Mouse (Mus musculus) MEL (cell line): Measurements from ENCODE around the gene Cntfr. TPM values are rescaled to one million over a fixed set of nuclear protein-coding genes. Genes with fewer than 3 reads are reported as not detected.

Experiments
- DNase-seq: peaks from one replicate; pipeline ENCODE4 v3.0.0; 2011; ENCODE audit warnings: low read depth, low spot score
- H3K27ac ChIP-seq: 2 replicates; pipeline ENCODE4 v1.5.1; 2012; ENCODE audit warnings: low read depth, mild to moderate bottlenecking, control low read depth, low read length, moderate library complexity; ENCODE audit not compliant: control insufficient read depth
- H3K27me3 ChIP-seq, 2 experiments: fragments of 150-350 bp in 1 of 2; sonication (generic) in 1 of 2; 2 replicates each; pipeline ENCODE4 v1.6.1; 2012; ENCODE audit warnings: low read length in 2 of 2, mild to moderate bottlenecking in 2 of 2, improper control_type of control experiment in 1 of 2, moderate library complexity in 1 of 2; ENCODE audit not compliant: insufficient read depth in 2 of 2, control insufficient read depth in 1 of 2
- H3K36me3 ChIP-seq, 2 experiments: 2 replicates each; pipeline ENCODE4 v1.6.1; 2012 to 2014; ENCODE audit warnings: low read length in 2 of 2, improper control_type of control experiment in 1 of 2, inconsistent platforms in 1 of 2, mild to moderate bottlenecking in 1 of 2; ENCODE audit not compliant: insufficient read depth in 2 of 2, control insufficient read depth in 1 of 2
- H3K4me1 ChIP-seq, 2 experiments: fragments of 150-350 bp in 1 of 2; sonication (generic) in 1 of 2; 2 replicates each; pipeline ENCODE4 v1.6.1; 2012; ENCODE audit warnings: low read length in 2 of 2, improper control_type of control experiment in 1 of 2, mild to moderate bottlenecking in 1 of 2; ENCODE audit not compliant: insufficient read depth in 2 of 2, control insufficient read depth in 1 of 2
- H3K4me3 ChIP-seq, 2 experiments: fragments of 150-350 bp in 1 of 2; sonication (generic) in 1 of 2; 2 replicates each; pipeline ENCODE4 v1.5.1; 2012; ENCODE audit warnings: low read depth in 2 of 2, low read length in 2 of 2, mild to moderate bottlenecking in 2 of 2, moderate library complexity in 2 of 2, control low read depth in 1 of 2, improper control_type of control experiment in 1 of 2; ENCODE audit not compliant: control insufficient read depth in 1 of 2, insufficient read depth in 1 of 2
- H3K79me2 ChIP-seq: 2 replicates; pipeline ENCODE4 v1.6.1; 2012; ENCODE audit warnings: mild to moderate bottlenecking, low read length, moderate library complexity; ENCODE audit not compliant: control insufficient read depth, poor library complexity, insufficient read depth
- H3K9ac ChIP-seq: 2 replicates; pipeline ENCODE4 v1.6.1; 2012; ENCODE audit warnings: low read depth, mild to moderate bottlenecking, control low read depth, low read length, moderate library complexity; ENCODE audit not compliant: control insufficient read depth, poor library complexity, severe bottlenecking
- H3K9me3 ChIP-seq: fragments of 150-350 bp; sonication (generic); replicated peaks from 2 replicates; pipeline ENCODE4 v1.6.1; 2012; ENCODE audit warnings: mild to moderate bottlenecking, low read length, improper control_type of control experiment, moderate library complexity; ENCODE audit not compliant: insufficient read depth
- CTCF ChIP-seq, 3 experiments: IDR thresholded peaks in 2 of 3; conservative IDR thresholded peaks in 1 of 3; 2 replicates each; pipeline ENCODE4 v1.5.1; 2011 to 2012; ENCODE audit warnings: low read length in 3 of 3, low read depth in 2 of 3, mild to moderate bottlenecking in 2 of 3, improper control_type of control experiment in 1 of 3, inconsistent platforms in 1 of 3, mixed read lengths in 1 of 3, moderate library complexity in 1 of 3; ENCODE audit not compliant: control insufficient read depth in 1 of 3, insufficient read depth in 1 of 3, poor library complexity in 1 of 3, severe bottlenecking in 1 of 3
- ETS1 ChIP-seq: IDR thresholded peaks from 2 replicates; pipeline ENCODE4 v1.6.1; 2012; ENCODE audit warnings: low read depth, mild to moderate bottlenecking, inconsistent platforms, low read length, improper control_type of control experiment, moderate library complexity
- HCFC1 ChIP-seq: IDR thresholded peaks from 2 replicates; pipeline ENCODE4 v1.6.1; 2012; ENCODE audit warnings: low read depth, mild to moderate bottlenecking, inconsistent platforms, low read length, improper control_type of control experiment, moderate library complexity
- JUND ChIP-seq: IDR thresholded peaks from 2 replicates; pipeline ENCODE4 v1.6.1; 2011; ENCODE audit warnings: low read depth, mild to moderate bottlenecking, improper control_type of control experiment, low read length
- MAFK ChIP-seq: IDR thresholded peaks from 2 replicates; pipeline ENCODE4 v1.6.1; 2011; ENCODE audit warnings: low read depth, mild to moderate bottlenecking, low read length, improper control_type of control experiment, borderline replicate concordance
- MAZ ChIP-seq: IDR thresholded peaks from 2 replicates; pipeline ENCODE4 v1.6.1; 2012; ENCODE audit warnings: low read depth, mild to moderate bottlenecking, inconsistent platforms, low read length, improper control_type of control experiment
- MEF2A ChIP-seq: IDR thresholded peaks from 2 replicates; pipeline ENCODE4 v1.6.1; 2014; ENCODE audit warnings: low read depth, mild to moderate bottlenecking, inconsistent platforms, low read length, improper control_type of control experiment; ENCODE audit not compliant: poor library complexity, insufficient replicate concordance, severe bottlenecking; ENCODE audit errors: extremely low read depth
- MXI1 ChIP-seq: IDR thresholded peaks from 2 replicates; pipeline ENCODE4 v1.6.1; 2011; ENCODE audit warnings: mild to moderate bottlenecking, low read depth, low read length, improper control_type of control experiment
- MYB ChIP-seq: IDR thresholded peaks from 2 replicates; pipeline ENCODE4 v1.6.1; 2011; ENCODE audit warnings: mild to moderate bottlenecking, low read depth, low read length, improper control_type of control experiment
- MYC ChIP-seq: IDR thresholded peaks from 2 replicates; pipeline ENCODE4 v1.6.1; 2011; ENCODE audit warnings: low read depth, mild to moderate bottlenecking, low read length, improper control_type of control experiment, moderate library complexity
- NELFE ChIP-seq: IDR thresholded peaks from 2 replicates; pipeline ENCODE4 v1.6.1; 2011; ENCODE audit warnings: low read depth, low read length, improper control_type of control experiment
- NRF1 ChIP-seq: IDR thresholded peaks from 2 replicates; pipeline ENCODE4 v1.6.1; 2014; ENCODE audit warnings: low read depth, mild to moderate bottlenecking, inconsistent platforms, low read length, improper control_type of control experiment, moderate library complexity; ENCODE audit not compliant: poor library complexity, insufficient read depth, severe bottlenecking
- POLR2AphosphoS5 ChIP-seq: IDR thresholded peaks from 2 replicates; pipeline ENCODE4 v1.6.1; 2012; ENCODE audit warnings: low read depth, borderline replicate concordance, mild to moderate bottlenecking, inconsistent platforms, low read length, moderate library complexity, mixed read lengths
- RAD21 ChIP-seq: IDR thresholded peaks from 2 replicates; pipeline ENCODE4 v1.6.1; 2011; ENCODE audit warnings: mild to moderate bottlenecking, low read depth, low read length, improper control_type of control experiment
- RCOR1 ChIP-seq: IDR thresholded peaks from 2 replicates; pipeline ENCODE4 v1.6.1; 2012; ENCODE audit warnings: low read depth, mild to moderate bottlenecking, inconsistent platforms, low read length, improper control_type of control experiment
- SIN3A ChIP-seq: IDR thresholded peaks from 2 replicates; pipeline ENCODE4 v1.6.1; 2012; ENCODE audit warnings: low read length, improper control_type of control experiment, inconsistent platforms
- SMC3 ChIP-seq: IDR thresholded peaks from 2 replicates; pipeline ENCODE4 v1.6.1; 2011; ENCODE audit warnings: low read depth, low read length, improper control_type of control experiment
- ZMIZ1 ChIP-seq: IDR thresholded peaks from 2 replicates; pipeline ENCODE4 v1.6.1; 2012; ENCODE audit warnings: low read depth, mild to moderate bottlenecking, inconsistent platforms, low read length, improper control_type of control experiment, moderate library complexity
- polyA plus RNA-seq, 2 experiments: library from polyadenylated mRNA; stranded (reverse) in 1 of 2; unstranded in 1 of 2; fragments of >175 nt in 1 of 2; fragments of >200 nt in 1 of 2; gene quantifications; 2 replicates each; pipeline versions ENCODE4 v1.2.1 to v1.2.4; 2012; ENCODE audit warnings: low replicate concordance in 2 of 2, low read depth in 1 of 2; ENCODE audit not compliant: insufficient read length in 2 of 2, insufficient read depth in 1 of 2, missing spikeins in 1 of 2
- total RNA-seq: library from RNA; depleted of rRNA; stranded (reverse); fragments of 300-350 nt; gene quantifications from 2 replicates; pipeline ENCODE4 v1.2.3, GENCODE M21; 2012

Cntfr gene
- total and polyA plus RNA-seq, 3 experiments, result not detected

DNA sequence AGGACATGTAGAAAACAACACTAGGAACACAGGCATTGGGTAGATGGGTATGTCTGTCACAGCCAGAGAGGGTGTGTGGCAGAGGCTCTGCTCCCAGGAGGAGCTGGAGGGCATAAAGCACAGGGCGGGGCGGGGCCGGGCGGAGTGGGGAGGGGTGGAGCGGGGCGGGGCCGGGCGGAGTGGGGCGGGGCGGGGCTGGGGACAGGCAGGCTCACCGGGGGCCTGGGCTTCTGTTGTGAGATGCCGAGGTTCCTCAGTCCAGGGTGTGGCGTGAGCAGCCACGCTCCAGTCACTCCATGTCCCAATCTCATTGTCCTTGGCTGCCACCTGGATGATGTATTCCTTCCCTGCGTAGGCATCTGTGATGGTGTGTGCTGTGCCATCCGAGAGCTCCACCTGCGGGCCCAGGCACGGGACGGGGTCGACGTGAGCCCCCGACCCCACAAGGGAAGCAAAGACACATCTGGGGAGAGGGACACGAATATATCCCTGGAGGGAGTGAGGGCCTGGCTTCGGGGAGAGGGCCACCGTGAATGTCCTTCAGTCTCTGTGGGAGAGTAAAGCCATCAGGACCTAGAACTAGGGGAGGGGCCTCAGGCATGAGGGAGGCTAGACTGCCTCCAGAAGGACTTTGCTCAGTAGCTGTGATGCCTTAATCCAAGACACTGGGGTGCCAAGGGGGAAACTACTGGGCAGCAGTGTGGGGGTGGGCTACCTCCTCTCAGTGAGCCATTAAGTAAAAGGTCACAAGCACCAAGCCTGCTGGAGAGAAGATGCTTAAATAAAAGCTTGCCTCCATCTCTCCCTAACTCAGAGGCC, 38.1 kb downstream of the Cntfr start:
- TF ChIP-seq JUND (no peak), HCFC1 (no peak), NELFE (no peak), ZMIZ1 (no peak), RAD21 (no peak)
- H3K36me3 ChIP-seq, result no peaks in the 10 kb centered on the region
- H3K4me1 ChIP-seq, result no peaks in the 10 kb centered on the region
- 0 out of 4 replicates have a peak, but pooled peaks cover 0 to 1% of the 10 kb centered on the region in 2 experiments for H3K27me3 ChIP-seq
- no peaks in the 10 kb centered on the region for H3K79me2 ChIP-seq
- no peak overlapping the region for H3K9ac ChIP-seq
- H3K4me3 ChIP-seq, result no peak overlapping the region
- no peak overlapping the region for H3K27ac ChIP-seq
- no peaks in the 10 kb centered on the region for H3K9me3 ChIP-seq
- no peak for DNase-seq

DNA sequence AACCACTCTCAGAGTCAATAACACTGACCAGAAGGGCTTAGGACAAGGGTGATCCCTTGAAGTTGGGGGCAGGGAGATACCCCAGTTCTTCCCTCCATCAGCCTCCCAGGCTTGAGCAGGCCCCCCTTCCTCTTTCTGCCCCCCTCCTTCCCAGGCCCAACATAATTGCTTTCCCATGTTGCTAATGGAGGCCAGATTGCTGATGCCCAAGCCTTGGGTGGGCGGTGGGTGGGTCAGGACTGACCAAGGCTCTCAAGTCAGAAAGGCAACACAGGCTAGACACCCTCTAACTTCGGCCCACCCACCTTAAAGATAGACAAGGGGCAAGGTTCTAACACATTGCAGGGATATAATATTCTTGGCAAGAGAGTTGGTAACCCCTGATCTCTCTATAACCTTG, 41.4 kb downstream of the Cntfr start:
- Histone ChIP-seq H3K9ac (no peak overlapping the region), H3K4me1 (no peaks in the 10 kb centered on the region), H3K4me3 (no peak overlapping the region)
- no peak for TF ChIP-seq NRF1
- no peak for TF ChIP-seq MYC
- no peak for TF ChIP-seq CTCF (IDR thresholded peaks at IDR 0.05 in 2 of 3, conservative IDR thresholded peaks at IDR 0.05 in 1 of 3; ENCODE audit: control insufficient read depth in 1 of 3, insufficient read depth in 1 of 3, low read depth in 2 of 3, low read length in 3 of 3, poor library complexity in 1 of 3, severe bottlenecking in 1 of 3)
- no peak for TF ChIP-seq SIN3A
- no peak for TF ChIP-seq JUND
- no peak for TF ChIP-seq MAZ
- no peak for TF ChIP-seq ETS1
- TF ChIP-seq RAD21, result no peak
- no peak for TF ChIP-seq MAFK
- no peak for TF ChIP-seq POLR2AphosphoS5
- no peak for TF ChIP-seq MYB
- no peak for TF ChIP-seq RCOR1
- TF ChIP-seq MXI1, result no peak
- no peak for TF ChIP-seq HCFC1
- no peak for TF ChIP-seq MEF2A
- TF ChIP-seq SMC3, result no peak
- TF ChIP-seq, all 39 proteins: peak for 0
- no peak for DNase-seq
- no peaks in the 10 kb centered on the region for H3K79me2 ChIP-seq
- H3K9me3 ChIP-seq, result no peaks in the 10 kb centered on the region
- H3K27me3 ChIP-seq, result 0 out of 4 replicates have a peak, but pooled peaks cover 0 to 1% of the 10 kb centered on the region in 2 experiments
- H3K36me3 ChIP-seq, result no peaks in the 10 kb centered on the region
- H3K27ac ChIP-seq, result no peak overlapping the region
